Mouse (Mus musculus): ENCODE measurements around the gene Stat6. TPM values are rescaled to one million over a fixed set of nuclear protein-coding genes. Genes with fewer than 3 reads are reported as not detected.

Stat6 gene
- polyA plus RNA-seq, 1 experiment = 60.1 TPM

GRCm38 (mm10) chr10:127668093-127669050 lies 25.6 kb downstream of the Stat6 start, which contains the start of gene Nab2:
Gene Nab2, minus strand, starts transcription at chr10:127668568.
- no peak for TF ChIP-seq CTCF (IDR thresholded peaks at IDR 0.05; ENCODE audit: control insufficient read depth, insufficient read depth, low read length)
- no peak; the same call in 1 of the 2 replicates for TF ChIP-seq POLR2A (IDR thresholded peaks at IDR 0.05; ENCODE audit: borderline replicate concordance, control insufficient read depth, low read depth, low read length)
- H3K27ac ChIP-seq (ENCODE audit: control insufficient read depth, insufficient read depth, low read depth, low read length, poor library complexity) = peak within 1 kb of the TSS; percentile 70
- H3K4me1 ChIP-seq (ENCODE audit: control insufficient read depth, insufficient read depth, low read length) = no peaks in the 10 kb centered on the region; the same call in 1 of the 2 replicates
- H3K4me3 ChIP-seq (replicated peaks; ENCODE audit: control insufficient read depth, low read depth, low read length) = peak within 1 kb of the TSS; percentile 63
- 2% methylated on average over 40 of the region's 40 CpGs for WGBS

DNA sequence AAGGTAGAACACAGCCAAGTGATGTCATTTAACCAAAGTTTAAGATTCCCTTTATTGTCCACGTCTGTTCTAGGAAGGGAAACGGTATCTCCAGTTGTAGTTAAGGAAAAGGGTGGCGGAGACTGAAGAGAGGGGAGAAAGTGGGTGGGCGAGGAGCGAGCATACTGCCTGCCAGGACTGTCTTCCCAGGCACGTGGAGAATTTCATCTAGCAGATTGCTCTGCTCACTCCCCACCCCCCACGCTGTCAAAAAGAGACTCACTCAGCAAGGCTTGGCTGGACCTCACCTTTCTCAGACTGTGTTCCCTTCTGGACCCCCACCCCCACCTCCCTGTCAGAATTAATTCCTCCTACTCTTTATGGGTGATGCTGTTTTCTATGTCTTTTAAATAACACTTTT lies 26.4 kb downstream of the Stat6 start:
- TF ChIP-seq CTCF (IDR thresholded peaks at IDR 0.05; ENCODE audit: control insufficient read depth, insufficient read depth, low read length) (no peak), POLR2A (IDR thresholded peaks at IDR 0.05; ENCODE audit: borderline replicate concordance, control insufficient read depth, low read depth, low read length) (no peak)
- Histone ChIP-seq H3K4me1 (ENCODE audit: control insufficient read depth, insufficient read depth, low read length) (no peaks in the 10 kb centered on the region; the same call in 1 of the 2 replicates), H3K27ac (ENCODE audit: control insufficient read depth, insufficient read depth, low read depth, low read length, poor library complexity) (no peak overlapping the region; the same call in 1 of the 2 replicates), H3K4me3 (replicated peaks; ENCODE audit: control insufficient read depth, low read depth, low read length) (no peak overlapping the region)
- 39% methylated on average over 7 of the region's 7 CpGs for WGBS

- 56% methylated on average over 2 of the region's 2 CpGs for WGBS
Measured at GRCm38 (mm10) chr10:127670185-127670584, 27.4 kb downstream of the Stat6 start.

DNA sequence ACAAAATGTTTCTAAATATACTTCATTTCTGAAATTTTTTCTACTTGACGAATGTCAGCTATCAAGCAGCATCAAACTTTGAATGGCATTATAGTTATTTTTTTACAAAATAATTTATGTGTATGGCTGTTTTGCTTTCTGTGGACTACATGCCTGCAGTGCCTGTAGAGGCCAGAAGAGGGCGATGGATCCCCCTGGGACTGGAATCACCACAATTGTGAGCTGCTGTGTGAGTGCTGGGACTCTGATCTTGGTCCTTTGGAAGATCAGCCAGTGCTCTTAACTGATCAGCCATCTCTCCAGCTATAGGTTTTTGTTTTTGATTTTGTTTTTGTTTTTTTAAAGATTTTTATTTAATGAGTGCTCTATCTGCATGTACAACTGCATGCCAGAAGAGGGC lies 28.5 kb downstream of the Stat6 start:
- H3K4me1 ChIP-seq (ENCODE audit: control insufficient read depth, insufficient read depth, low read length) = no peaks in the 10 kb centered on the region; the same call in 1 of the 2 replicates
- no peak overlapping the region for H3K4me3 ChIP-seq (replicated peaks; ENCODE audit: control insufficient read depth, low read depth, low read length)
- 47% methylated on average over 2 of the region's 2 CpGs for WGBS
- H3K27ac ChIP-seq (ENCODE audit: control insufficient read depth, insufficient read depth, low read depth, low read length, poor library complexity) = no peak overlapping the region
- no peak for TF ChIP-seq POLR2A (IDR thresholded peaks at IDR 0.05; ENCODE audit: borderline replicate concordance, control insufficient read depth, low read depth, low read length)
- peak; percentile 68 for TF ChIP-seq CTCF (IDR thresholded peaks at IDR 0.05; ENCODE audit: control insufficient read depth, insufficient read depth, low read length)

More at GRCm38 (mm10) chr10:127670185-127670584, 27.4 kb downstream of the Stat6 start:
- Histone ChIP-seq H3K27ac (ENCODE audit: control insufficient read depth, insufficient read depth, low read depth, low read length, poor library complexity) (no peak overlapping the region), H3K4me1 (ENCODE audit: control insufficient read depth, insufficient read depth, low read length) (no peaks in the 10 kb centered on the region; the same call in 1 of the 2 replicates), H3K4me3 (replicated peaks; ENCODE audit: control insufficient read depth, low read depth, low read length) (no peak overlapping the region)
- TF ChIP-seq POLR2A (IDR thresholded peaks at IDR 0.05; ENCODE audit: borderline replicate concordance, control insufficient read depth, low read depth, low read length) = no peak
- no peak for TF ChIP-seq CTCF (IDR thresholded peaks at IDR 0.05; ENCODE audit: control insufficient read depth, insufficient read depth, low read length)

GRCm38 (mm10) chr10:127674046-127674655 lies 31.4 kb downstream of the Stat6 start:
- TF ChIP-seq CTCF (IDR thresholded peaks at IDR 0.05; ENCODE audit: control insufficient read depth, insufficient read depth, low read length) (no peak), POLR2A (IDR thresholded peaks at IDR 0.05; ENCODE audit: borderline replicate concordance, control insufficient read depth, low read depth, low read length) (no peak)
- Histone ChIP-seq H3K4me3 (replicated peaks; ENCODE audit: control insufficient read depth, low read depth, low read length) (no peak overlapping the region), H3K4me1 (ENCODE audit: control insufficient read depth, insufficient read depth, low read length) (no peaks in the 10 kb centered on the region), H3K27ac (ENCODE audit: control insufficient read depth, insufficient read depth, low read depth, low read length, poor library complexity) (no peak overlapping the region)
- 84% methylated on average over 6 of the region's 6 CpGs for WGBS

DNA sequence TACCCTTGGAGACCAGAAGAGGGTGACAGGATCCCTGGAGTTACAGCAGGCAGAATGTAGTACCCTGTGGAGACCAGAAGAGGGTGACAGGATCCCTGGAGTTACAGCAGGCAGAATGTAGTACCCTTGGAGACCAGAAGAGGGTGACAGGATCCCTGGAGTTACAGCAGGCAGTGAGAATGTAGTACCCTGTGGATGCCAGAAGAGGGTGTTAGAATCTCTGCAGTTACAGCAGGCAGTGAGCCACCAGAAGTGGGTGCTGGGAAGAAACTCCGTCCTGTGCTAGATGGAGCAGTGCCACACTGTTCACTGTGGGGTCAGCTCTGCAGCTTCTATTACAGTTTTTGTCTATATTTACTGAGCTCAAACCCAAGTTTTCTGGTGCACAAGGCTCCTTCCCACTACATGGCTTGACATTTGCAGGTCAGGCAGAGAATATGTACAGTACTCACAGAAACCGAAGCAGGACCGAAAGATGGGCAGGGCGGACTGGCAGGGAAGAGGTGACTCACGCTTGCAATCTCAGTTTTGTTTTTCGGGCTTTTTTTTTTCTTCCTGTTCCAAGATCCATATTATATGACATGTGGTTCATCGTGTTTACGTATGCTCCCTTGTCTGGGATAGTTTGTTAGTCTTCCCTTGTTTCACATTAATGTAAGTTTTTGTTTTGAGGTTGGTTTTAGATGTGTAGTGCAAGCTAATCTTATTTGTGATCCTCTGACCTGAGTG lies 32.2 kb downstream of the Stat6 start:
- no peak overlapping the region for H3K27ac ChIP-seq (ENCODE audit: control insufficient read depth, insufficient read depth, low read depth, low read length, poor library complexity)
- no peaks in the 10 kb centered on the region for H3K4me1 ChIP-seq (ENCODE audit: control insufficient read depth, insufficient read depth, low read length)
- no peak overlapping the region for H3K4me3 ChIP-seq (replicated peaks; ENCODE audit: control insufficient read depth, low read depth, low read length)
- TF ChIP-seq POLR2A (IDR thresholded peaks at IDR 0.05; ENCODE audit: borderline replicate concordance, control insufficient read depth, low read depth, low read length) = no peak
- peak; percentile 81 for TF ChIP-seq CTCF (IDR thresholded peaks at IDR 0.05; ENCODE audit: control insufficient read depth, insufficient read depth, low read length)
- 82% methylated on average over 8 of the region's 8 CpGs for WGBS

GRCm38 (mm10) chr10:127675859-127676398 lies 33.1 kb downstream of the Stat6 start:
- WGBS = 34% methylated on average over 5 of the region's 5 CpGs

More at GRCm38 (mm10) chr10:127675859-127676398, 33.1 kb downstream of the Stat6 start:
- Histone ChIP-seq H3K4me3 (replicated peaks; ENCODE audit: control insufficient read depth, low read depth, low read length) (peak overlapping the region; percentile 28), H3K4me1 (ENCODE audit: control insufficient read depth, insufficient read depth, low read length) (no peaks in the 10 kb centered on the region), H3K27ac (ENCODE audit: control insufficient read depth, insufficient read depth, low read depth, low read length, poor library complexity) (no peak overlapping the region)
- no peak for TF ChIP-seq CTCF (IDR thresholded peaks at IDR 0.05; ENCODE audit: control insufficient read depth, insufficient read depth, low read length)
- TF ChIP-seq POLR2A (IDR thresholded peaks at IDR 0.05; ENCODE audit: borderline replicate concordance, control insufficient read depth, low read depth, low read length) = no peak
